Mouse (Mus musculus) embryonic facial prominence, embryonic 12.5 days (tissue): ENCODE data around the gene Pex6. TPM values are rescaled to one million over a fixed set of nuclear protein-coding genes. Genes with fewer than 3 reads are reported as not detected.

Experiments
- ATAC-seq: fragments of 200-750 bp; cut with Nextera tagmentation; 2 replicates; pipeline ENCODE4 v1.8.0; 2017; ENCODE audit not compliant: insufficient number of reproducible peaks, insufficient read depth, low FRiP score, low TSS enrichment
- H3K27ac ChIP-seq: fragments of 300-500 bp; sonication (generic); 2 replicates; pipeline ENCODE4 v1.5.1; 2016; ENCODE audit warnings: mild to moderate bottlenecking
- H3K27me3 ChIP-seq: fragments of 300-500 bp; sonication (generic); 2 replicates; pipeline ENCODE4 v1.6.1; 2016; ENCODE audit warnings: mild to moderate bottlenecking, moderate library complexity
- H3K36me3 ChIP-seq: fragments of 300-500 bp; sonication (generic); 2 replicates; pipeline ENCODE4 v1.6.1; 2016; ENCODE audit warnings: mild to moderate bottlenecking
- H3K4me1 ChIP-seq: fragments of 300-500 bp; sonication (generic); 2 replicates; pipeline ENCODE4 v1.6.1; 2016
- H3K4me2 ChIP-seq: fragments of 300-500 bp; sonication (generic); replicated peaks from 2 replicates; pipeline ENCODE4 v1.6.1; 2016; ENCODE audit warnings: mild to moderate bottlenecking, moderate library complexity
- H3K4me3 ChIP-seq: fragments of 300-500 bp; sonication (generic); 2 replicates; pipeline ENCODE4 v1.5.1; 2016; ENCODE audit warnings: mild to moderate bottlenecking
- H3K9ac ChIP-seq: fragments of 300-500 bp; sonication (generic); 2 replicates; pipeline ENCODE4 v1.6.1; 2016; ENCODE audit warnings: mild to moderate bottlenecking, moderate library complexity
- H3K9me3 ChIP-seq: fragments of 300-500 bp; sonication (generic); 2 replicates; pipeline ENCODE4 v1.6.1; 2016; ENCODE audit warnings: mild to moderate bottlenecking, moderate library complexity
- WGBS: fragments of 180-500 bp; shearing (Covaris S2); methylation state at CpG from one replicate; pipeline ENCODE4 v1.1.7; 2016; 5-methylcytosine and 5-hydroxymethylcytosine counted together
- polyA plus RNA-seq: library from polyadenylated mRNA; unstranded; fragments of >200 nt; fragmentation: Nextera tagmentation; extraction: Ambion mirVana; gene quantifications from 2 replicates; pipeline ENCODE4 v1.2.1, GENCODE M21; 2016

Pex6 gene
- polyA plus RNA-seq, 1 experiment from 2014 or later = 43.0 TPM

DNA sequence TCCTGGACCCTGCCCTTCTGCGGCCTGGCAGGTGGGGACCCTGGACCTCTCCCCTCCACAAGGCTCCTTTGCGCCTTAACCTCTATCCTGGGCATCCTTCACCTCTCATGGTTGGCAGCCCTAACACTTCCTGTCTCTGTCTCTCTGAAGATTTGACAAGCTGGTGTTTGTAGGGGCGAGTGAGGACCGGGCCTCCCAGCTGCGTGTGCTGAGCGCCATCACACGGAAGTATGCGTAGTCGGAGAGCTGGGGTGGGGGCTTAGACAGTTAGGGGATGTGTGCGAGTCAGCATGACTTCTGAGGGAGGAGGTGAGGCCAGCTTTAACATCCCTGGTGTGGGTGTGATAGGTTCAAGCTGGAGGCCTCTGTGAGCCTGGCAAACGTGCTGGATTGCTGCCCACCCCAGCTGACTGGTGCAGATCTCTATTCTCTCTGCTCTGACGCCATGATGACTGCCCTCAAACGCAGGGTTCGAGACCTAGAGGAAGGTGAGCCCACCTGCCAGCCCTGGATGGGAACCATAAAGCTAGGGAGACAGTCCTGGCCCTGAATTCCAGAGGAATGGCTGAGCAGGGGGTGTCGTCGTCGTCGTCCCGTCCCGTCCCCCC, 13.3 kb downstream of the Pex6 start:
- Histone ChIP-seq H3K36me3 (peaks cover 47% of the 10 kb centered on the region), H3K27ac (no peak overlapping the region), H3K4me3 (no peak overlapping the region), H3K9me3 (no peaks in the 10 kb centered on the region), H3K4me2 (no peak overlapping the region), H3K9ac (no peak overlapping the region), H3K27me3 (peaks cover 19% of the 10 kb centered on the region), H3K4me1 (0 out of 2 replicates have a peak, but pooled peaks cover 3% of the 10 kb centered on the region)
- ATAC-seq = no peak
- WGBS = 85% methylated on average over 14 of the region's 20 CpGs

DNA sequence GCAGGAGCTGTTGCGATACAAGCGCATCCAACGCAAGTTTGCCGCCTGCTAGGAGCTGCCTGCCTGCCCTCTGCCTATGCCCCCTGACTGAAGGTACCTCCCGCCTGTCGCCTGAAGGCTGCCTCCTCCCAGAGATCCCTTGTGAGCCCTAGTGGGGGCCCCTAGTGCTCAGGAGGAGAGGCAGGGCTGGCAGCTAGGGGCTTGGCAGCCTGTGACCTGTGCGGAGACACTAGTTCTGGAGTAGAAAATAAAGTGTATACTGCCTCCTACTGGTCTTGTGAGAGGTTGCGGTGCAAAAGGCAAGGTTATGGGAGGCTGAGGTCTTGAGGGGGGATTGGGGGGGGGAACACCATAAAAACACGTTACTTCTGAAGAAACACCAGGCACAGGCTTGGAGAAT, 14.0 kb downstream of the Pex6 start:
- H3K36me3 ChIP-seq = peaks cover 45% of the 10 kb centered on the region
- H3K9ac ChIP-seq = peak overlapping the region; percentile 24; the same call in 1 of the 2 replicates
- no peak overlapping the region for H3K27ac ChIP-seq
- H3K4me1 ChIP-seq = 0 out of 2 replicates have a peak, but pooled peaks cover 3% of the 10 kb centered on the region
- no peak overlapping the region for H3K4me2 ChIP-seq
- peaks cover 25% of the 10 kb centered on the region for H3K27me3 ChIP-seq
- ATAC-seq = no peak
- 55% methylated on average over 9 of the region's 9 CpGs for WGBS
- H3K4me3 ChIP-seq = no peak overlapping the region
- no peaks in the 10 kb centered on the region for H3K9me3 ChIP-seq

DNA sequence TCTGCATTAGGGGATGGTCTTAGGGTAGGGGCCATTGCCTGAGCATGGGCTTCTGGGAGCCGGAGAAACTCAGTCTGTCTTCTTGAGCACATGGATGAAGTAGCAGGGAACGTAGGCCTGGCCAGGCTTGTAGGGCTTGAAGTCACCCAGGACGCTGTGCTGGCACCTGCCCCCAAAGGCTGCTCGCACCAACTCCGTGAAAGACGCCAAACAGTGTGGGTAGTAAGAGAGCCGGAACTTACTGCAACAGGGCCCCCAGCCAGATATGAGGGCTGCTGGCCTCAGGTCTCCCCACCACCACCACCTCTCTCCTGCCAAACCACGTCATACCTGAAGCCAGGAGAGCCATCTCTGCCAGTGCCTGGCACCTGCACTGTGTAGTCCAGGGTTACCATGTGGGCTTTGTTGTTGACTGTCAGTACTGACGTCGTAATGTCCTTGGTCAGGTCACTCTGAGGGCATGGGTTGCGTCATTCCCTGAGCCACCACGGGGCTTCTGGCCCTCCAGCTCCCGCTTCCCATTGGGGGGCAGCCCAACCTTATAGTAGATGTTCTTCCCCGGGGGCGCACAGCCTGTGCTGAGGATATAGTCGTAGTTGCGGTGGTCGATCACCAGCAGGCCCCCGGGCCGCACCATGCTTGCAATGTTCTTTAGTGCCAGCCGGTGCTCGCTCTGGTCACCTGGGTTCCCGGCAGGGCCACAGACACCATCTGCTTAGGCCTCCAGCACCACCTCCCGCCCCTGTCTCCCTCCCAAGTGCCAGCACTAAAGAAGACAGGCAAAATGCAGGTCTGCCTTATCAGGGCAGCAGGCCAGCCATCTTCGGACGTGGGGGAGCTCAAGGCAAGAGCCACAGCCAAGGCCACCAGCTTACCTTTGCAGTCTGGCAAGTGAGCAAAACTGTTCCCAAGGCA, 14.7 kb downstream of the Pex6 start:
- WGBS = 92% methylated on average over 26 of the region's 26 CpGs

DNA sequence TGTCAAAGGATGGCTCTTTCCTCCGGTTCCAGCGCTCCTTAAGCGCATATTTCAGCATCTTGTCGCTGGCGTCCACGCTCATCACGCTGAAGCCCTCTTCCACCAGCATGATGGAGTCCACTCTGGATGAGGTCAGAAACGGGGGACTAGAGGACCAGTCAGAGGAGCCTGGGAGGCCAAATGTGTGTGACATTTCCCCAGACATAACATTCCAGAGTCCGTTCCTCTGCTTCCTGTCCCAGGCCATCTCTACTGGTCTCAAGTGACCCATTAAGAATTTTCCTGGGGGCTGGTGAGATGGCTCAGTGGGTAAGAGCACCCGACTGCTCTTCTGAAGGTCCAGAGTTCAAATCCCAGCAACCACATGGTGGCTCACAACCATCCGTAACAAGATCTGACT, 16.0 kb downstream of the Pex6 start:
- ATAC-seq = no peak
- Histone ChIP-seq H3K4me2 (no peak overlapping the region), H3K9ac (no peak overlapping the region), H3K27ac (no peak overlapping the region), H3K9me3 (no peaks in the 10 kb centered on the region), H3K27me3 (peaks cover 25% of the 10 kb centered on the region), H3K36me3 (peaks cover 27% of the 10 kb centered on the region), H3K4me3 (no peak overlapping the region), H3K4me1 (0 out of 2 replicates have a peak, but pooled peaks cover 3% of the 10 kb centered on the region)
- WGBS = 87% methylated on average over 11 of the region's 11 CpGs

More for the DNA sequence above, 14.7 kb downstream of the Pex6 start:
- no peak overlapping the region for H3K4me2 ChIP-seq
- H3K4me1 ChIP-seq = 0 out of 2 replicates have a peak, but pooled peaks cover 3% of the 10 kb centered on the region
- no peak overlapping the region for H3K4me3 ChIP-seq
- ATAC-seq = no peak
- no peaks in the 10 kb centered on the region for H3K9me3 ChIP-seq
- H3K36me3 ChIP-seq = peaks cover 39% of the 10 kb centered on the region
- no peak overlapping the region for H3K9ac ChIP-seq
- no peak overlapping the region for H3K27ac ChIP-seq
- peaks cover 25% of the 10 kb centered on the region for H3K27me3 ChIP-seq

DNA sequence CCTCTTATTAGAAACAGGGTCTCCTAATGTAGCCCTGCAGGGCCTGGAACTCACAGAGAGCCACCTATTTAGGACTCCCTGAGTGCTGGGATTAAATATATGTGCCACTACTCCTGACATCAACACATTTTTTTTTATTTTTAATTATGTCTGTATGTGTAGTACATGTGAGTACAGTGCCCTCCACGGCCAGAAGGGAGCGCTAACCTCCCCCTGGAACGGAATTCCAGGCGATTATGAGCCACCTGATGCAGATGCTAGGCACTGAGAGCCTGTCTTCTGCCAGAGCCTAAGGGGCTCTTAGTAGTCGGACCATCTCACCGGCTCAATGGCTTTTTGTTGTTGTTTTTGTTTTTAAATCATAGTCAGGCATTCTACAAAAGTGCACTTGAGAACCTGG, 16.8 kb downstream of the Pex6 start:
- no peak for ATAC-seq
- no peaks in the 10 kb centered on the region for H3K9me3 ChIP-seq
- 40% methylated on average over 6 of the region's 6 CpGs for WGBS

DNA sequence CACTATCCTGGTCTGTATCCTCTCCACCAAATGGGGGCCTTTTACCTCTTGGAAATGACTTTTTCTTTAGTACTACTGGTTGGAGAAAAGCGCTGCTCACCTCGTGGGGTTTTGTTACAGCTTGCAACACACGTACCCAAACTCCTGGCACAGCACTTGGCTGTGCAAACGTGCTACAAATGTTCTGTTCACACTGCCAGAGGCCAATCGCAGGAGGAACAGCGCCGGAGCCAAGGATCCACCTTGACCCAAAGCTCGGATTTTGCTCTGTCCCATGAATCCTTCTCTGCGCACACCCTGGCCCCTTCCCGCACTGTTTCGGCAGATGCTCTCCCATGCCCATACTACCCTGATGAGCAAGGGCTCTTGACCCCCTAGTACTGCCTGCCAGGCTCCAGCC, 17.2 kb downstream of the Pex6 start:
- Histone ChIP-seq H3K4me3 (no peak overlapping the region), H3K4me2 (peak overlapping the region; percentile 29), H3K4me1 (0 out of 2 replicates have a peak, but pooled peaks cover 3% of the 10 kb centered on the region), H3K27ac (no peak overlapping the region), H3K27me3 (peaks cover 25% of the 10 kb centered on the region), H3K9ac (no peak overlapping the region), H3K36me3 (peaks cover 17% of the 10 kb centered on the region), H3K9me3 (no peaks in the 10 kb centered on the region)
- WGBS = 42% methylated on average over 11 of the region's 11 CpGs
- no peak for ATAC-seq

More for the DNA sequence above, 16.8 kb downstream of the Pex6 start:
- Histone ChIP-seq H3K4me3 (no peak overlapping the region), H3K36me3 (peaks cover 21% of the 10 kb centered on the region), H3K4me1 (0 out of 2 replicates have a peak, but pooled peaks cover 3% of the 10 kb centered on the region), H3K4me2 (no peak overlapping the region), H3K9ac (no peak overlapping the region), H3K27me3 (peaks cover 25% of the 10 kb centered on the region), H3K27ac (no peak overlapping the region)

DNA sequence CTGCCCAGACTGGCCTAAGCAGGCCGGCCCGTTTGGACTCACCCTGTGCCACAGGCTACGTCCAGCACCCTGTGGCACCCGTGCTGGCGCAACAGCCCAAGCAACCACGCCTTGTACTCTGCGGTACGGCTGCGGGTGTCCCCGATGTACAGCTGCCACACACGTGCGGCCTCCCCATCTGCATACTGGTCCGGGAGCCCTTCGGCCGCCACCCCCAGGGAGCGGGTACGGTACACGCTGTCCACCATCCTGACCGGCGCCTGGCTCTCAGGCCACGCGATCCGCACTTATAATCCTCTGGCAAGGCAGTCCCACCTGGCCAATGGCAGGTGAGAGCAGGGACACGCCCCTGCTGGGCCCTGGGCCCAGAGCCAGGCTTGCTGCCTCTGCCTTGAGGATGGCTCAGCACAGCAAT, 17.6 kb downstream of the Pex6 start, which contains the start of gene Gnmt:
Gene Gnmt (minus strand): TSS at position 265 of the 415 bp plus-strand sequence.
- H3K4me3 ChIP-seq = peak within 1 kb of the TSS; percentile 11; the same call in 1 of the 2 replicates
- ATAC-seq = no peak
- H3K4me2 ChIP-seq = peak within 1 kb of the TSS; percentile 29
- H3K36me3 ChIP-seq = peaks cover 12% of the 10 kb centered on the region
- H3K27me3 ChIP-seq = peaks cover 25% of the 10 kb centered on the region
- H3K27ac ChIP-seq = no peak within 1 kb of the TSS
- no peaks in the 10 kb centered on the region for H3K9me3 ChIP-seq
- H3K4me1 ChIP-seq = 0 out of 2 replicates have a peak, but pooled peaks cover 3% of the 10 kb centered on the region
- no peak within 1 kb of the TSS for H3K9ac ChIP-seq
- WGBS = 17% methylated on average over 24 of the region's 24 CpGs

DNA sequence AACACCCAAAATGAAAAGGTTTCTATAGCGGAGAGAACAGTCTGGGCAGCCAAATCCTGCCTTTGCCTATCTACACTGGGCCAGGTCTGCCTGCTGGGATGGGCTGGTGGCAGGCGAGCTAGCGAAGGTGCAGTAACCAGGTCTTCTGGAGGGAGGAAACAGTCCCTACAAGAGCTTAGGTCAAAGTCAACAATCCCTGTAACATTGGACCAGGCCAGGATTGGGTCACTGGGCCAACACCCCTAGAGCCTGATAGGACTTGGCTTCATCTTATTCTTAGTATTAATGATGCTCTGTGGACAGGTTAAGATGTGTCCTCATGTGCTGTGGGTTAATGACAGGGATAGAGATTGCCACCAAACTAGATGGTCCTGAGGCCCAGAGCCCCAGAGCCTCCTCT, 22.8 kb downstream of the Pex6 start:
- Histone ChIP-seq H3K4me1 (no peaks in the 10 kb centered on the region), H3K36me3 (peaks cover 31% of the 10 kb centered on the region), H3K4me2 (no peak overlapping the region), H3K9ac (no peak overlapping the region), H3K27me3 (peaks cover 12% of the 10 kb centered on the region), H3K9me3 (no peaks in the 10 kb centered on the region), H3K27ac (no peak overlapping the region), H3K4me3 (no peak overlapping the region)
- 90% methylated on average over 3 of the region's 3 CpGs for WGBS
- no peak for ATAC-seq

DNA sequence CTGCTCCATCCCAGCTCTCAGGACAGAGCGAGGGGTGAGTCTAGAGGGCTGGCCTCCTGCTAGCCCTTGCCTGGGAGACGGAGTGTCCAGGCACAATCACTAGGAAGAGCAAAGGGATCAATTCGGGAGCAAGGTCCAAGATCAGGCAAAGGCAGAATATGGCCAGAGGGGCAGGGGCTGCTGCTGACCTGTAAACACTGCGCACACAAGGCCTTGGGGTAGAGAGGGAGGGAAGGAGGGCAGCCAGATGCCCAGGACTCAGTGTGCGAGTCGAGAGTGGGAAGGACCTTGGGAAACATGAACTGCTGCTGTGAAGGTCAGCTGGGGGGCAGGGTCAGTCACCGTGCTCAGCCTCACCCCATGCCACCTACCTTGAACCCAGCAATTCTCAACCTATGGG, 24.0 kb downstream of the Pex6 start:
- Histone ChIP-seq H3K4me2 (no peak overlapping the region), H3K27me3 (no peaks in the 10 kb centered on the region), H3K4me1 (no peaks in the 10 kb centered on the region), H3K36me3 (peaks cover 31% of the 10 kb centered on the region), H3K27ac (no peak overlapping the region), H3K9me3 (no peaks in the 10 kb centered on the region), H3K4me3 (no peak overlapping the region), H3K9ac (no peak overlapping the region)
- 85% methylated on average over 7 of the region's 7 CpGs for WGBS
- no peak for ATAC-seq

DNA sequence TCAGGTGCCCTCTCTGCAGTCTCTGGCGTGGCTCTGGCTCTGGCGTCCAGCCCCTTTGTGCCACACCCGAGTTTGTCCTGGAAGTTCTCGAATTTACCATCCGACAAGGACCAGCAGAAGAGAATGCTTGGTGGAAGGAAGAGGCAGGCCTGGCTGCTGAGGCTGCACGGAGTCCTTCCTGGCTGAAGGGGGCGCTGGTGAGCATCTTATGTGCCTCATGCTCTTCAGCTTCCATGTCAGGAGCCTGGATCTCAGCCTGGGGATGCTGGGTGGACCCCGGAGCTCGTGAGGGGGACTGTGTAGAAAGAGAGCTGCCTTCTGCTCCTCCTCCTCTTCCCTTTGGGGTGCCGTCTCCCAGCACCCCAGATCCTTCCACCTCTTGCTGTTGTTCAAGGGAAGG, 24.9 kb downstream of the Pex6 start:
- Histone ChIP-seq H3K27ac (no peak overlapping the region), H3K36me3 (peaks cover 31% of the 10 kb centered on the region), H3K4me2 (no peak overlapping the region), H3K9ac (no peak overlapping the region; the same call in 1 of the 2 replicates), H3K27me3 (no peaks in the 10 kb centered on the region), H3K4me1 (no peaks in the 10 kb centered on the region), H3K4me3 (no peak overlapping the region), H3K9me3 (no peaks in the 10 kb centered on the region)
- 65% methylated on average over 10 of the region's 10 CpGs for WGBS
- ATAC-seq = no peak

DNA sequence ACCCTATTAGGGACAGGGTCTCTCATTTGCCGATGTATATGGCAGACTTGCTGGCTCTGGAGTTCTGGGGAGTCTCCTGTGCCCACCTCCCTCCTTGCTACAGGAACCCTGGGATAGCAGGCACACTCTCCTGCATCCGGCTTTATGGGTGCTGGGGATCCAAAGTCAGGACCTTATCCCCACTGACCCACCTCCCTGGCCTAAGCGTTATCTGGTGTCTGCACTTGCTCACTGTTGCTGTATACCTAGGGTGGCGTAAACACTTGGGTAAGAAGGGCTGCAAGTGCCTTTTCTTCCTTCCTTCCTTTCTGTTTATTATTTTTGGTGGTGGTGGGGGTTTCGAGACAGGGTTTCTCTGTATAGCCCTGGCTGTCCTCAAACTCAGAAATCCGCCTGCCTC, 30.0 kb downstream of the Pex6 start:
- no peak for ATAC-seq
- no peak overlapping the region for H3K27ac ChIP-seq
- peaks cover 42% of the 10 kb centered on the region for H3K36me3 ChIP-seq
- H3K9me3 ChIP-seq = no peaks in the 10 kb centered on the region
- H3K4me1 ChIP-seq = no peaks in the 10 kb centered on the region
- WGBS = 91% methylated on average over 6 of the region's 6 CpGs
- H3K4me3 ChIP-seq = no peak overlapping the region
- H3K9ac ChIP-seq = no peak overlapping the region
- no peaks in the 10 kb centered on the region for H3K27me3 ChIP-seq
- H3K4me2 ChIP-seq = no peak overlapping the region

DNA sequence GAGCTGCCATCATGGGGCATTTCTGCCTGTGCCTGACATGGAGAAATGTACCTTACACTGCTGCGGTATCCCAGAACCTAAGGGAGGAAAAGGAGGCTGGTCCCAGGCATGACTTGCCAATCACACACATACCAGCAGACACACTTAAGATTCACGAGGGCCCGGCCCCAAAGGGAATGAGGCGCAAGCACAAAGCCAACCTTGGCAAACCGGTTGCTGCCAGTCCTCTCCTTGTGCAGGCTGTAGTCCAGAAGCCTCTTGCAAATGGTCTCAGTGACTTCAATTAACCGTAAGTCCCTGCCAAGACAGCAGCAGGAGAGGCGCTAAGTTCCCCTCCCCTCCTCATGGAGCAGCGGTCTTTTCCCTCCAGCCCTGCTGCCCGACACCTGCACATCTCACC, 31.7 kb downstream of the Pex6 start:
- WGBS = 90% methylated on average over 9 of the region's 9 CpGs
- Histone ChIP-seq H3K4me1 (no peaks in the 10 kb centered on the region), H3K27me3 (no peaks in the 10 kb centered on the region), H3K4me2 (no peak overlapping the region), H3K27ac (no peak overlapping the region), H3K9me3 (no peaks in the 10 kb centered on the region), H3K9ac (no peak overlapping the region), H3K4me3 (no peak overlapping the region), H3K36me3 (peaks cover 40% of the 10 kb centered on the region)
- no peak for ATAC-seq
